Mouse (Mus musculus) brain, embryonic 14.5 days (tissue): ENCODE results near the gene Grhpr.

Experiments used
- CTCF ChIP-seq: fragments of 200-500 bp; IDR thresholded peaks from 2 replicates; pipeline ENCODE4 v1.5.1; 2012; ENCODE audit warnings: inconsistent platforms, mild to moderate bottlenecking, moderate library complexity, borderline replicate concordance; ENCODE audit not compliant: insufficient read depth, insufficient read length; ENCODE audit errors: extremely low read depth
- POLR2A ChIP-seq: fragments of 200-500 bp; IDR thresholded peaks from 2 replicates; pipeline ENCODE4 v1.6.1; 2012; ENCODE audit warnings: mild to moderate bottlenecking, inconsistent platforms, borderline replicate concordance; ENCODE audit not compliant: poor library complexity, insufficient read depth, insufficient read length, severe bottlenecking; ENCODE audit errors: extremely low read depth

- TF ChIP-seq CTCF (no peak), POLR2A (no peak)
These were observed 28.2 kb upstream of the Grhpr start for GRCm38 (mm10) chr4:44953041-44953440.
